Mouse (Mus musculus) erythroblast, embryonic 14.5 days (primary cell): ENCODE results near the gene Soat1.

Experiments used
- GATA1 ChIP-seq: IDR thresholded peaks from 2 replicates; pipeline ENCODE4 v1.6.1; 2012; ENCODE audit warnings: low read length, inconsistent platforms, mixed read lengths
- TAL1 ChIP-seq: IDR thresholded peaks from 3 replicates; pipeline ENCODE4 v1.6.1; 2012; ENCODE audit warnings: low read length, inconsistent platforms, mixed read lengths

DNA sequence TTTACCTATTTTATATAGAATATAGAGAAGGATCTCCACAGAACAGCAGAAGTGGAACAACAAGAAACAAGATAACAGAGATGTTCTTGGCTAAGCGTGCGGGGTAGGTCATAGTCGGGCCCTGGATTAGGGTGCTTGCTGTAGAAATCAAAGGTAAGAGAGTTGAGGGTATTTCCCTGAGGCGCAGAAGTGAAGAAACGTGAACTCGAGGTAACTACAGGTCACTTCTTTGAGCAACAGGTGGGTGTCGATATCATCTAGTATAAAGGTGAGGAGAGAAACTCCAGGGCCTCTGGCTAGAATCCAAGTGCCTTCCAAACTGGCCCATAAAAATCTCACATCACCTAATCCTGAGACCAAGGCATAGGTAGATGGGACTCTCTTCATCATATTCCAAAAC, 2.4 kb upstream of the Soat1 start:
- TF ChIP-seq GATA1 (no peak), TAL1 (no peak)
